Mouse (Mus musculus) spleen, postnatal 36 days (tissue): ENCODE measurements at regions not wholly inside any gene's neighbourhood (a gene's known extent, or its start where the extent isn't known, plus 50 kb on each side); places are given as distances from the start of the nearest gene placed in this dataset.

Experiments
- DNase-seq, 2 experiments: peaks; one replicate each; pipeline ENCODE4 v3.0.0; 2022; ENCODE audit warnings: low spot score in 2 of 2, mixed read lengths in 1 of 2

GRCm38 (mm10) chr4:26273754-26274153 lies 72.9 kb downstream of the Manea start:
- no peak for DNase-seq

GRCm38 (mm10) chr4:26259230-26260029 lies 87.3 kb downstream of the Manea start:
- no peak for DNase-seq

GRCm38 (mm10) chr4:26255889-26256288 lies 90.8 kb downstream of the Manea start:
- DNase-seq, result no peak

- DNase-seq, result peak; percentile 4 to 6
Observed at GRCm38 (mm10) chr4:26247925-26248856, 98.5 kb downstream of the Manea start.

DNA sequence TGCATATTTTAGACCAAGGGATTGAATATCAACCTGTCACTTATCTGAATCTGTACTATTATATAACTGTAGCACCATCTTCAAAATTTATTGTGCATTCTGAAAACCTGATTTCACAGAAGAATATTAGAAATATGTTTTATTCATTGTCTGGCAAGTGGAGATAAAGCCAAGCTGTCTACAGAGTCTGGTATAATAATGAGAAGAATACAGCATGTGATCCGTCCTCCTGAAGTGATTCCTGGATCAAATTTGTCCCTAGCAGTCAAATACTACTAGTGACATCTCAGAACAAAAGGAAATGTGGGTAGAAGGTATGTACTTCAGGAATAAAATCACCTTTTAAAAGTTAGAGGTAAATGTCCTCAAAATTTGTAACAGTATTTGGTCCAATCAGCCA lies 123.4 kb downstream of the Manea start:
- no peak for DNase-seq
